Mouse (Mus musculus) lung, adult 2 months (tissue): ENCODE results near the gene Tmem9.

Experiments
- CTCF ChIP-seq: fragments of 200-500 bp; IDR thresholded peaks from 2 replicates; pipeline ENCODE4 v1.5.1; 2011; ENCODE audit warnings: mild to moderate bottlenecking, low read length, control low read depth; ENCODE audit not compliant: insufficient read depth
- POLR2A ChIP-seq: fragments of 200-500 bp; IDR thresholded peaks from 2 replicates; pipeline ENCODE4 v1.6.1; 2011; ENCODE audit warnings: low read depth, mild to moderate bottlenecking, control low read depth, low read length, borderline replicate concordance; ENCODE audit errors: extremely low read depth

- TF ChIP-seq POLR2A: no peak
- TF ChIP-seq CTCF: no peak
Observed at GRCm38 (mm10) chr1:136052547-136052946, 44.6 kb downstream of the Tmem9 start, which contains the start of gene Cacna1s.
